Mouse (Mus musculus): ENCODE measurements around the gene Zfand6. TPM values are rescaled to one million over a fixed set of nuclear protein-coding genes. Genes with fewer than 3 reads are reported as not detected.

The Zfand6 gene
- 153 and 155 TPM in 2 replicates for polyA plus RNA-seq (2011; ENCODE audit: insufficient read depth, insufficient read length, low read depth, missing spikeins)

GRCm38 (mm10) chr7:84689251-84690100 is at the start of gene Zfand6:
Gene Zfand6 (minus strand): TSS chr7:84689959.
- Histone ChIP-seq H3K9me3 (replicated peaks; ENCODE audit: control insufficient read depth, insufficient read depth, low read length, poor library complexity, severe bottlenecking) (no peaks in the 10 kb centered on the region), H3K9ac (ENCODE audit: low read depth, poor library complexity, severe bottlenecking) (peak within 1 kb of the TSS; percentile 92)
- no peak for TF ChIP-seq EP300 (IDR thresholded peaks at IDR 0.05; ENCODE audit: insufficient read depth, low read depth, low read length)
- no peak for TF ChIP-seq CTCF (IDR thresholded peaks at IDR 0.05; ENCODE audit: low read depth, low read length)
- TF ChIP-seq POLR2A (IDR thresholded peaks at IDR 0.05; ENCODE audit: insufficient read depth, low read length), result peak; percentile 15

GRCm38 (mm10) chr7:84736803-84737202 is 47.0 kb upstream of the Zfand6 start:
- H3K4me1 ChIP-seq (ENCODE audit: control insufficient read depth, insufficient read depth, low read length), result no peaks in the 10 kb centered on the region
- H3K27me3 ChIP-seq (ENCODE audit: control insufficient read depth, insufficient read depth, low read length, poor library complexity, severe bottlenecking), result no peaks in the 10 kb centered on the region
- no peak overlapping the region for H3K27ac ChIP-seq (ENCODE audit: insufficient read depth, low read length)
- no peak for TF ChIP-seq POLR2A (IDR thresholded peaks at IDR 0.05; ENCODE audit: insufficient read depth, low read length)
- H3K36me3 ChIP-seq (ENCODE audit: control insufficient read depth, insufficient read depth, low read length, poor library complexity, severe bottlenecking), result no peaks in the 10 kb centered on the region
- H3K4me3 ChIP-seq (ENCODE audit: low read depth, low read length), result no peak overlapping the region
- H3K9ac ChIP-seq (ENCODE audit: low read depth, poor library complexity, severe bottlenecking), result no peak overlapping the region
- H3K9me3 ChIP-seq (replicated peaks; ENCODE audit: control insufficient read depth, insufficient read depth, low read length, poor library complexity, severe bottlenecking), result no peaks in the 10 kb centered on the region

More at GRCm38 (mm10) chr7:84689251-84690100, at the start of gene Zfand6:
- H3K27me3 ChIP-seq (ENCODE audit: control insufficient read depth, insufficient read depth, low read length, poor library complexity, severe bottlenecking), result no peaks in the 10 kb centered on the region
- no peaks in the 10 kb centered on the region for H3K36me3 ChIP-seq (ENCODE audit: control insufficient read depth, insufficient read depth, low read length, poor library complexity, severe bottlenecking)
- H3K4me3 ChIP-seq (ENCODE audit: low read depth, low read length), result peak within 1 kb of the TSS; percentile 96
- H3K27ac ChIP-seq (ENCODE audit: insufficient read depth, low read length), result peak within 1 kb of the TSS; percentile 81
- peaks cover 2% of the 10 kb centered on the region for H3K4me1 ChIP-seq (ENCODE audit: control insufficient read depth, insufficient read depth, low read length)

- no peak overlapping the region for H3K27ac ChIP-seq (ENCODE audit: insufficient read depth, low read length)
- H3K4me1 ChIP-seq (ENCODE audit: control insufficient read depth, insufficient read depth, low read length), result no peaks in the 10 kb centered on the region
- TF ChIP-seq POLR2A (IDR thresholded peaks at IDR 0.05; ENCODE audit: insufficient read depth, low read length) (no peak), EP300 (IDR thresholded peaks at IDR 0.05; ENCODE audit: insufficient read depth, low read depth, low read length) (no peak), CTCF (IDR thresholded peaks at IDR 0.05; ENCODE audit: low read depth, low read length) (no peak)
- no peaks in the 10 kb centered on the region for H3K27me3 ChIP-seq (ENCODE audit: control insufficient read depth, insufficient read depth, low read length, poor library complexity, severe bottlenecking)
- H3K9me3 ChIP-seq (replicated peaks; ENCODE audit: control insufficient read depth, insufficient read depth, low read length, poor library complexity, severe bottlenecking), result no peaks in the 10 kb centered on the region
- H3K4me3 ChIP-seq (ENCODE audit: low read depth, low read length), result no peak overlapping the region
- H3K36me3 ChIP-seq (ENCODE audit: control insufficient read depth, insufficient read depth, low read length, poor library complexity, severe bottlenecking), result no peaks in the 10 kb centered on the region
- H3K9ac ChIP-seq (ENCODE audit: low read depth, poor library complexity, severe bottlenecking), result no peak overlapping the region
Measured at GRCm38 (mm10) chr7:84733038-84733437, 43.3 kb upstream of the Zfand6 start.

GRCm38 (mm10) chr7:84732052-84732451 is 42.3 kb upstream of the Zfand6 start:
- H3K9me3 ChIP-seq (replicated peaks; ENCODE audit: control insufficient read depth, insufficient read depth, low read length, poor library complexity, severe bottlenecking), result no peaks in the 10 kb centered on the region
- no peaks in the 10 kb centered on the region for H3K27me3 ChIP-seq (ENCODE audit: control insufficient read depth, insufficient read depth, low read length, poor library complexity, severe bottlenecking)
- H3K9ac ChIP-seq (ENCODE audit: low read depth, poor library complexity, severe bottlenecking), result no peak overlapping the region
- H3K4me1 ChIP-seq (ENCODE audit: control insufficient read depth, insufficient read depth, low read length), result no peaks in the 10 kb centered on the region
- no peak overlapping the region for H3K27ac ChIP-seq (ENCODE audit: insufficient read depth, low read length)
- H3K36me3 ChIP-seq (ENCODE audit: control insufficient read depth, insufficient read depth, low read length, poor library complexity, severe bottlenecking), result no peaks in the 10 kb centered on the region
- H3K4me3 ChIP-seq (ENCODE audit: low read depth, low read length), result no peak overlapping the region
- TF ChIP-seq CTCF (IDR thresholded peaks at IDR 0.05; ENCODE audit: low read depth, low read length) (no peak), EP300 (IDR thresholded peaks at IDR 0.05; ENCODE audit: insufficient read depth, low read depth, low read length) (no peak), POLR2A (IDR thresholded peaks at IDR 0.05; ENCODE audit: insufficient read depth, low read length) (no peak)

- Histone ChIP-seq H3K4me3 (ENCODE audit: low read depth, low read length) (no peak overlapping the region), H3K36me3 (ENCODE audit: control insufficient read depth, insufficient read depth, low read length, poor library complexity, severe bottlenecking) (no peaks in the 10 kb centered on the region), H3K4me1 (ENCODE audit: control insufficient read depth, insufficient read depth, low read length) (no peaks in the 10 kb centered on the region), H3K9ac (ENCODE audit: low read depth, poor library complexity, severe bottlenecking) (no peak overlapping the region), H3K27me3 (ENCODE audit: control insufficient read depth, insufficient read depth, low read length, poor library complexity, severe bottlenecking) (no peaks in the 10 kb centered on the region), H3K9me3 (replicated peaks; ENCODE audit: control insufficient read depth, insufficient read depth, low read length, poor library complexity, severe bottlenecking) (no peaks in the 10 kb centered on the region), H3K27ac (ENCODE audit: insufficient read depth, low read length) (no peak overlapping the region)
- TF ChIP-seq POLR2A (IDR thresholded peaks at IDR 0.05; ENCODE audit: insufficient read depth, low read length), result no peak
- no peak for TF ChIP-seq CTCF (IDR thresholded peaks at IDR 0.05; ENCODE audit: low read depth, low read length)
- no peak for TF ChIP-seq EP300 (IDR thresholded peaks at IDR 0.05; ENCODE audit: insufficient read depth, low read depth, low read length)
Measured at GRCm38 (mm10) chr7:84731076-84731475, 41.3 kb upstream of the Zfand6 start.

GRCm38 (mm10) chr7:84722804-84723459 is 33.2 kb upstream of the Zfand6 start:
- Histone ChIP-seq H3K27ac (ENCODE audit: insufficient read depth, low read length) (no peak overlapping the region), H3K36me3 (ENCODE audit: control insufficient read depth, insufficient read depth, low read length, poor library complexity, severe bottlenecking) (no peaks in the 10 kb centered on the region), H3K4me3 (ENCODE audit: low read depth, low read length) (no peak overlapping the region), H3K4me1 (ENCODE audit: control insufficient read depth, insufficient read depth, low read length) (no peaks in the 10 kb centered on the region), H3K9ac (ENCODE audit: low read depth, poor library complexity, severe bottlenecking) (no peak overlapping the region), H3K9me3 (replicated peaks; ENCODE audit: control insufficient read depth, insufficient read depth, low read length, poor library complexity, severe bottlenecking) (0 out of 2 replicates have a peak, but pooled peaks cover 2% of the 10 kb centered on the region), H3K27me3 (ENCODE audit: control insufficient read depth, insufficient read depth, low read length, poor library complexity, severe bottlenecking) (no peaks in the 10 kb centered on the region)
- TF ChIP-seq CTCF (IDR thresholded peaks at IDR 0.05; ENCODE audit: low read depth, low read length) (no peak), EP300 (IDR thresholded peaks at IDR 0.05; ENCODE audit: insufficient read depth, low read depth, low read length) (no peak), POLR2A (IDR thresholded peaks at IDR 0.05; ENCODE audit: insufficient read depth, low read length) (no peak)
